Mouse (Mus musculus): Measurements from ENCODE around the gene Crmp1. TPM values are rescaled to one million over a fixed set of nuclear protein-coding genes. Genes with fewer than 3 reads are reported as not detected.

The Crmp1 gene
- polyA plus RNA-seq (2016; fragmentation: Nextera tagmentation; extraction: Ambion mirVana): 497 and 557 TPM in 2 replicates

GRCm38 (mm10) chr5:37241651-37242151 lies at the start of gene Crmp1:
Gene Crmp1, plus strand, starts transcription at chr5:37241940.
- Histone ChIP-seq H3K27me3 (peaks cover 63% of the 10 kb centered on the region), H3K27ac (peak within 1 kb of the TSS; percentile 98), H3K4me3 (peak within 1 kb of the TSS; percentile 74), H3K9ac (peak within 1 kb of the TSS; percentile 88), H3K36me3 (no peaks in the 10 kb centered on the region), H3K9me3 (replicated peaks) (no peaks in the 10 kb centered on the region), H3K4me1 (peaks cover 39% of the 10 kb centered on the region), H3K4me2 (replicated peaks) (peak within 1 kb of the TSS; percentile 74)
- peak; percentile 71 for ATAC-seq (ENCODE audit: low FRiP score)
- 2% methylated on average over 47 of the region's 56 CpGs for WGBS

- no peak for ATAC-seq (ENCODE audit: low FRiP score)
- Histone ChIP-seq H3K36me3 (no peaks in the 10 kb centered on the region), H3K27me3 (no peaks in the 10 kb centered on the region; the same call in 1 of the 2 replicates), H3K27ac (peak overlapping the region; percentile 72; the same call in 1 of the 2 replicates), H3K4me2 (replicated peaks) (no peak overlapping the region), H3K9me3 (replicated peaks) (no peaks in the 10 kb centered on the region), H3K4me1 (peaks cover 33% of the 10 kb centered on the region), H3K9ac (no peak overlapping the region), H3K4me3 (no peak overlapping the region)
- 65% methylated on average over 8 of the region's 8 CpGs for WGBS
Measured at GRCm38 (mm10) chr5:37196196-37196595, 45.5 kb upstream of the Crmp1 start.

- H3K4me3 ChIP-seq: no peak overlapping the region
- ATAC-seq (ENCODE audit: low FRiP score): no peak
- 55% methylated on average over 10 of the region's 10 CpGs for WGBS
- H3K27me3 ChIP-seq: no peaks in the 10 kb centered on the region; the same call in 1 of the 2 replicates
- no peak overlapping the region for H3K9ac ChIP-seq
- no peaks in the 10 kb centered on the region for H3K36me3 ChIP-seq
- H3K27ac ChIP-seq: peak overlapping the region; percentile 72
- H3K4me2 ChIP-seq (replicated peaks): no peak overlapping the region
- H3K9me3 ChIP-seq (replicated peaks): no peaks in the 10 kb centered on the region
- H3K4me1 ChIP-seq: peaks cover 33% of the 10 kb centered on the region
Measured at GRCm38 (mm10) chr5:37196666-37197250, 45.0 kb upstream of the Crmp1 start.

GRCm38 (mm10) chr5:37197423-37197822 lies 44.3 kb upstream of the Crmp1 start:
- ATAC-seq (ENCODE audit: low FRiP score): no peak
- H3K27ac ChIP-seq: peak overlapping the region; percentile 72

GRCm38 (mm10) chr5:37198011-37198688 lies 43.6 kb upstream of the Crmp1 start:
- H3K9ac ChIP-seq: no peak overlapping the region
- H3K36me3 ChIP-seq: no peaks in the 10 kb centered on the region
- H3K4me3 ChIP-seq: no peak overlapping the region
- no peaks in the 10 kb centered on the region; the same call in 1 of the 2 replicates for H3K27me3 ChIP-seq
- ATAC-seq (ENCODE audit: low FRiP score): peak; percentile 76
- no peaks in the 10 kb centered on the region for H3K9me3 ChIP-seq (replicated peaks)
- no peak overlapping the region for H3K4me2 ChIP-seq (replicated peaks)
- WGBS: 26% methylated on average over 2 of the region's 2 CpGs
- peaks cover 43% of the 10 kb centered on the region for H3K4me1 ChIP-seq
- peak overlapping the region; percentile 72 for H3K27ac ChIP-seq

More at GRCm38 (mm10) chr5:37197423-37197822, 44.3 kb upstream of the Crmp1 start:
- peaks cover 39% of the 10 kb centered on the region for H3K4me1 ChIP-seq
- no peaks in the 10 kb centered on the region for H3K36me3 ChIP-seq
- H3K9me3 ChIP-seq (replicated peaks): no peaks in the 10 kb centered on the region
- H3K27me3 ChIP-seq: no peaks in the 10 kb centered on the region; the same call in 1 of the 2 replicates
- H3K4me3 ChIP-seq: no peak overlapping the region
- H3K9ac ChIP-seq: no peak overlapping the region
- 71% methylated on average over 3 of the region's 3 CpGs for WGBS
- H3K4me2 ChIP-seq (replicated peaks): no peak overlapping the region

GRCm38 (mm10) chr5:37202285-37202684 lies 39.5 kb upstream of the Crmp1 start:
- Histone ChIP-seq H3K4me1 (peaks cover 30% of the 10 kb centered on the region), H3K9ac (no peak overlapping the region; the same call in 1 of the 2 replicates), H3K27ac (peak overlapping the region; percentile 66; the same call in 1 of the 2 replicates), H3K36me3 (no peaks in the 10 kb centered on the region), H3K4me2 (replicated peaks) (no peak overlapping the region), H3K4me3 (no peak overlapping the region), H3K27me3 (no peaks in the 10 kb centered on the region), H3K9me3 (replicated peaks) (no peaks in the 10 kb centered on the region)
- peak; percentile 42; the same call in 1 of the 2 replicates for ATAC-seq (ENCODE audit: low FRiP score)
- WGBS: 0% methylated on average over 1 of the region's 1 CpGs

- 80% methylated on average over 7 of the region's 7 CpGs for WGBS
- no peak overlapping the region for H3K27ac ChIP-seq
- no peak overlapping the region for H3K4me2 ChIP-seq (replicated peaks)
- H3K4me3 ChIP-seq: no peak overlapping the region
- no peak overlapping the region for H3K9ac ChIP-seq
- peaks cover 16% of the 10 kb centered on the region for H3K4me1 ChIP-seq
- H3K27me3 ChIP-seq: no peaks in the 10 kb centered on the region
- no peaks in the 10 kb centered on the region for H3K9me3 ChIP-seq (replicated peaks)
- no peaks in the 10 kb centered on the region for H3K36me3 ChIP-seq
- no peak for ATAC-seq (ENCODE audit: low FRiP score)
Measured at GRCm38 (mm10) chr5:37204886-37205285, 36.9 kb upstream of the Crmp1 start.

- no peak overlapping the region for H3K9ac ChIP-seq
- H3K27ac ChIP-seq: no peak overlapping the region
- ATAC-seq (ENCODE audit: low FRiP score): no peak
- H3K9me3 ChIP-seq (replicated peaks): no peaks in the 10 kb centered on the region
- no peak overlapping the region for H3K4me2 ChIP-seq (replicated peaks)
- H3K36me3 ChIP-seq: no peaks in the 10 kb centered on the region
- peaks cover 17% of the 10 kb centered on the region for H3K4me1 ChIP-seq
- 88% methylated on average over 1 of the region's 1 CpGs for WGBS
- no peak overlapping the region for H3K4me3 ChIP-seq
- no peaks in the 10 kb centered on the region for H3K27me3 ChIP-seq
Measured at GRCm38 (mm10) chr5:37205420-37205819, 36.3 kb upstream of the Crmp1 start.

GRCm38 (mm10) chr5:37206364-37206763 lies 35.4 kb upstream of the Crmp1 start:
- Histone ChIP-seq H3K4me3 (no peak overlapping the region), H3K27ac (no peak overlapping the region), H3K4me2 (replicated peaks) (no peak overlapping the region), H3K9ac (no peak overlapping the region), H3K36me3 (no peaks in the 10 kb centered on the region), H3K27me3 (no peaks in the 10 kb centered on the region), H3K9me3 (replicated peaks) (no peaks in the 10 kb centered on the region), H3K4me1 (peaks cover 17% of the 10 kb centered on the region)
- 62% methylated on average over 2 of the region's 2 CpGs for WGBS
- ATAC-seq (ENCODE audit: low FRiP score): no peak

- H3K27me3 ChIP-seq: 0 out of 2 replicates have a peak, but pooled peaks cover 5% of the 10 kb centered on the region
- ATAC-seq (ENCODE audit: low FRiP score): no peak
- no peaks in the 10 kb centered on the region for H3K36me3 ChIP-seq
- WGBS: 90% methylated on average over 9 of the region's 9 CpGs
- H3K27ac ChIP-seq: no peak overlapping the region
- no peak overlapping the region for H3K9ac ChIP-seq
- H3K4me2 ChIP-seq (replicated peaks): no peak overlapping the region
- H3K9me3 ChIP-seq (replicated peaks): no peaks in the 10 kb centered on the region
- H3K4me3 ChIP-seq: no peak overlapping the region
- H3K4me1 ChIP-seq: peaks cover 9% of the 10 kb centered on the region
Measured at GRCm38 (mm10) chr5:37212938-37213708, 28.6 kb upstream of the Crmp1 start.

- Histone ChIP-seq H3K9ac (no peak overlapping the region), H3K27ac (no peak overlapping the region), H3K27me3 (0 out of 2 replicates have a peak, but pooled peaks cover 5% of the 10 kb centered on the region), H3K4me2 (replicated peaks) (no peak overlapping the region), H3K36me3 (no peaks in the 10 kb centered on the region), H3K4me3 (no peak overlapping the region), H3K9me3 (replicated peaks) (no peaks in the 10 kb centered on the region), H3K4me1 (peaks cover 9% of the 10 kb centered on the region)
- 78% methylated on average over 4 of the region's 4 CpGs for WGBS
- 0 out of 2 replicates have a peak, but pooled peaks have one; percentile 16 for ATAC-seq (ENCODE audit: low FRiP score)
Measured at GRCm38 (mm10) chr5:37213709-37214103, 28.0 kb upstream of the Crmp1 start.

GRCm38 (mm10) chr5:37214614-37215013 lies 27.1 kb upstream of the Crmp1 start:
- Histone ChIP-seq H3K4me3 (no peak overlapping the region), H3K36me3 (no peaks in the 10 kb centered on the region), H3K9ac (no peak overlapping the region), H3K4me1 (peaks cover 10% of the 10 kb centered on the region), H3K9me3 (replicated peaks) (no peaks in the 10 kb centered on the region), H3K27ac (no peak overlapping the region), H3K4me2 (replicated peaks) (no peak overlapping the region), H3K27me3 (0 out of 2 replicates have a peak, but pooled peaks cover 5% of the 10 kb centered on the region)
- WGBS: 70% methylated on average over 6 of the region's 6 CpGs
- peak; percentile 24; the same call in 1 of the 2 replicates for ATAC-seq (ENCODE audit: low FRiP score)
